Mouse (Mus musculus) heart, embryonic 10.5 days (tissue): ENCODE measurements around the gene Tmem63c. TPM values are rescaled to one million over a fixed set of nuclear protein-coding genes. Genes with fewer than 3 reads are reported as not detected.
A peak's percentile ranks its signal among the peaks of the same experiment; 100 is the strongest.

Source experiments
- DNase-seq: peaks from one replicate; pipeline ENCODE4 v3.0.0-alpha.2; 2017; ENCODE audit warnings: low spot score
- H3K27ac ChIP-seq: fragments of 300-500 bp; sonication (generic); 2 replicates; pipeline ENCODE4 v1.5.1; 2016; ENCODE audit warnings: mild to moderate bottlenecking
- H3K27me3 ChIP-seq: fragments of 300-500 bp; sonication (generic); 2 replicates; pipeline ENCODE4 v1.6.1; 2016; ENCODE audit warnings: mild to moderate bottlenecking; ENCODE audit not compliant: poor library complexity, insufficient read depth, severe bottlenecking
- H3K36me3 ChIP-seq: fragments of 300-500 bp; sonication (generic); 2 replicates; pipeline ENCODE4 v1.6.1; 2016; ENCODE audit warnings: mild to moderate bottlenecking, moderate library complexity
- H3K4me1 ChIP-seq: fragments of 300-500 bp; sonication (generic); 2 replicates; pipeline ENCODE4 v1.6.1; 2016; ENCODE audit warnings: mild to moderate bottlenecking
- H3K4me3 ChIP-seq: fragments of 300-500 bp; sonication (generic); 2 replicates; pipeline ENCODE4 v1.5.1; 2016; ENCODE audit warnings: mild to moderate bottlenecking, moderate library complexity
- H3K9me3 ChIP-seq: fragments of 300-500 bp; sonication (generic); 2 replicates; pipeline ENCODE4 v1.6.1; 2016; ENCODE audit warnings: mild to moderate bottlenecking, moderate library complexity
- WGBS: fragments of 180-500 bp; shearing (Covaris S2); methylation state at CpG from one replicate; pipeline ENCODE4 v1.1.7; 2016; 5-methylcytosine and 5-hydroxymethylcytosine counted together
- polyA plus RNA-seq: library from polyadenylated mRNA; unstranded; fragments of >200 nt; fragmentation: Nextera tagmentation; extraction: Ambion mirVana; gene quantifications from 2 replicates; pipeline ENCODE4 v1.2.1, GENCODE M21; 2016

The Tmem63c gene
- 0.10 TPM in 1 of 2 replicates, not detected in the other for polyA plus RNA-seq

- WGBS = 80% methylated on average over 6 of the region's 6 CpGs
- no peak within 1 kb of the TSS for H3K27ac ChIP-seq
- DNase-seq = no peak
- no peaks in the 10 kb centered on the region for H3K36me3 ChIP-seq
- H3K4me1 ChIP-seq = peaks cover 1% of the 10 kb centered on the region
- H3K4me3 ChIP-seq = no peak within 1 kb of the TSS
- H3K9me3 ChIP-seq = no peaks in the 10 kb centered on the region
- H3K27me3 ChIP-seq = peaks cover 16% of the 10 kb centered on the region
Observed at GRCm38 (mm10) chr12:87021040-87021439, at the start of gene Tmem63c. TSS of gene Tmem63c (plus strand) at chr12:87021340.

GRCm38 (mm10) chr12:86973216-86973615 is 47.9 kb upstream of the Tmem63c start:
- Histone ChIP-seq H3K27me3 (peaks cover 31% of the 10 kb centered on the region), H3K9me3 (no peaks in the 10 kb centered on the region), H3K4me1 (peaks cover 53% of the 10 kb centered on the region), H3K4me3 (no peak overlapping the region), H3K27ac (no peak overlapping the region), H3K36me3 (no peaks in the 10 kb centered on the region)
- no peak for DNase-seq
- 39% methylated on average over 7 of the region's 7 CpGs for WGBS

- Histone ChIP-seq H3K4me3 (no peak overlapping the region), H3K9me3 (no peaks in the 10 kb centered on the region), H3K36me3 (no peaks in the 10 kb centered on the region), H3K27ac (peak overlapping the region; percentile 65; the same call in 1 of the 2 replicates), H3K27me3 (peaks cover 36% of the 10 kb centered on the region), H3K4me1 (peaks cover 50% of the 10 kb centered on the region)
- WGBS = 33% methylated on average over 8 of the region's 8 CpGs
- DNase-seq = no peak
Observed at GRCm38 (mm10) chr12:86973706-86974105, 47.4 kb upstream of the Tmem63c start.

GRCm38 (mm10) chr12:86974387-86975288 is 46.5 kb upstream of the Tmem63c start:
- 7% methylated on average over 40 of the region's 40 CpGs for WGBS
- Histone ChIP-seq H3K9me3 (no peaks in the 10 kb centered on the region), H3K4me1 (peaks cover 41% of the 10 kb centered on the region), H3K27ac (peak overlapping the region; percentile 65), H3K36me3 (no peaks in the 10 kb centered on the region), H3K27me3 (peaks cover 42% of the 10 kb centered on the region), H3K4me3 (peak overlapping the region; percentile 55)
- DNase-seq = peak; percentile 84

- no peak overlapping the region for H3K27ac ChIP-seq
- 46% methylated on average over 10 of the region's 10 CpGs for WGBS
- H3K4me1 ChIP-seq = peaks cover 35% of the 10 kb centered on the region
- no peak overlapping the region for H3K4me3 ChIP-seq
- peaks cover 53% of the 10 kb centered on the region for H3K27me3 ChIP-seq
- H3K36me3 ChIP-seq = no peaks in the 10 kb centered on the region
- DNase-seq = no peak
- H3K9me3 ChIP-seq = no peaks in the 10 kb centered on the region
Observed at GRCm38 (mm10) chr12:86975761-86976160, 45.4 kb upstream of the Tmem63c start.

GRCm38 (mm10) chr12:86976511-86977168 is 44.5 kb upstream of the Tmem63c start:
- peaks cover 62% of the 10 kb centered on the region for H3K27me3 ChIP-seq
- 58% methylated on average over 6 of the region's 6 CpGs for WGBS
- DNase-seq = no peak

GRCm38 (mm10) chr12:86977833-86978232 is 43.3 kb upstream of the Tmem63c start:
- peaks cover 74% of the 10 kb centered on the region for H3K27me3 ChIP-seq
- H3K9me3 ChIP-seq = no peaks in the 10 kb centered on the region
- no peak for DNase-seq
- WGBS = 19% methylated on average over 15 of the region's 15 CpGs
- no peak overlapping the region for H3K27ac ChIP-seq
- no peaks in the 10 kb centered on the region for H3K36me3 ChIP-seq
- peaks cover 35% of the 10 kb centered on the region for H3K4me1 ChIP-seq
- H3K4me3 ChIP-seq = no peak overlapping the region

More at GRCm38 (mm10) chr12:86976511-86977168, 44.5 kb upstream of the Tmem63c start:
- Histone ChIP-seq H3K36me3 (no peaks in the 10 kb centered on the region), H3K4me3 (no peak overlapping the region), H3K4me1 (peaks cover 35% of the 10 kb centered on the region), H3K27ac (no peak overlapping the region), H3K9me3 (no peaks in the 10 kb centered on the region)

GRCm38 (mm10) chr12:86981180-86981579 is 40.0 kb upstream of the Tmem63c start:
- Histone ChIP-seq H3K4me3 (no peak overlapping the region), H3K9me3 (no peaks in the 10 kb centered on the region), H3K27ac (no peak overlapping the region), H3K27me3 (peaks cover 92% of the 10 kb centered on the region), H3K36me3 (no peaks in the 10 kb centered on the region), H3K4me1 (peaks cover 17% of the 10 kb centered on the region; the same call in 1 of the 2 replicates)
- WGBS = 25% methylated on average over 9 of the region's 9 CpGs
- DNase-seq = no peak

GRCm38 (mm10) chr12:86983470-86984193 is 37.5 kb upstream of the Tmem63c start:
- Histone ChIP-seq H3K9me3 (no peaks in the 10 kb centered on the region), H3K27me3 (peaks cover 97% of the 10 kb centered on the region), H3K36me3 (no peaks in the 10 kb centered on the region), H3K4me1 (peaks cover 11% of the 10 kb centered on the region; the same call in 1 of the 2 replicates), H3K27ac (no peak overlapping the region), H3K4me3 (peak overlapping the region; percentile 19; the same call in 1 of the 2 replicates)
- WGBS = 3% methylated on average over 28 of the region's 28 CpGs
- DNase-seq = peak; percentile 86

- Histone ChIP-seq H3K36me3 (no peaks in the 10 kb centered on the region), H3K27ac (no peak overlapping the region), H3K9me3 (no peaks in the 10 kb centered on the region), H3K4me1 (peaks cover 11% of the 10 kb centered on the region; the same call in 1 of the 2 replicates), H3K27me3 (peaks cover 97% of the 10 kb centered on the region), H3K4me3 (no peak overlapping the region)
- WGBS = 5% methylated on average over 6 of the region's 6 CpGs
- no peak for DNase-seq
Observed at GRCm38 (mm10) chr12:86984194-86984555, 37.0 kb upstream of the Tmem63c start.

GRCm38 (mm10) chr12:86986562-86986961 is 34.6 kb upstream of the Tmem63c start:
- no peak for DNase-seq
- H3K36me3 ChIP-seq = no peaks in the 10 kb centered on the region
- peaks cover 100% of the 10 kb centered on the region for H3K27me3 ChIP-seq
- 65% methylated on average over 4 of the region's 4 CpGs for WGBS
- no peaks in the 10 kb centered on the region for H3K9me3 ChIP-seq
- H3K4me1 ChIP-seq = peaks cover 23% of the 10 kb centered on the region
- H3K27ac ChIP-seq = no peak overlapping the region
- no peak overlapping the region for H3K4me3 ChIP-seq

GRCm38 (mm10) chr12:86988227-86988626 is 32.9 kb upstream of the Tmem63c start:
- no peak overlapping the region for H3K4me3 ChIP-seq
- H3K4me1 ChIP-seq = peaks cover 21% of the 10 kb centered on the region
- peaks cover 94% of the 10 kb centered on the region for H3K27me3 ChIP-seq
- no peak overlapping the region for H3K27ac ChIP-seq
- no peaks in the 10 kb centered on the region for H3K36me3 ChIP-seq
- H3K9me3 ChIP-seq = no peaks in the 10 kb centered on the region
- no peak for DNase-seq
- WGBS = 36% methylated on average over 16 of the region's 16 CpGs
